Mouse (Mus musculus) B cell, adult 67 days (primary cell): ENCODE data around the gene Chrd. TPM values are rescaled to one million over a fixed set of nuclear protein-coding genes. Genes with fewer than 3 reads are reported as not detected.

ENCODE experiments used
- total RNA-seq, 2 experiments: library from RNA; stranded (reverse); gene quantifications; 4 replicates each; pipeline ENCODE4 v1.2.4; 2023

The Chrd gene
- not detected for total RNA-seq

GRCm38 (mm10) chr16:20732925-20733730 is at the start of gene Chrd:
Chrd (plus strand) TSS chr16:20733127.

GRCm38 (mm10) chr16:20693111-20693701 is 39.7 kb upstream of the Chrd start, which contains the start of gene Fam131a:
Fam131a (plus strand) TSS chr16:20693241.

GRCm38 (mm10) chr16:20717181-20717977 is 15.5 kb upstream of the Chrd start, which contains the start of the genes Polr2h and Clcn2:
Polr2h (plus strand) TSS chr16:20717665.
Clcn2 (minus strand) TSS chr16:20717746.

GRCm38 (mm10) chr16:20733731-20734730 is 1.1 kb downstream of the Chrd start, which contains the start of gene Thpo:
Thpo (minus strand) TSS chr16:20734511.

Other genes starting within 250 kb of the Chrd start
- 10 to 100 TPM; 45.2 to 48.4 TPM for gene Eif2b5, start 234.3 kb upstream of the Chrd start, total RNA-seq
- 10 to 100 TPM; 44.6 to 48.6 TPM for gene Dvl3, start 216.1 kb upstream of the Chrd start, total RNA-seq
- gene Ap2m1, start 197.6 kb upstream of the Chrd start, total RNA-seq = 100 to 1,000 TPM; 196 to 208 TPM
- 100 to 1,000 TPM; 121 to 127 TPM for gene Abcf3, start 184.6 kb upstream of the Chrd start, total RNA-seq
- under 1 TPM in 1 of 2 experiments, not detected in 1; 0.27 TPM for gene Vwa5b2, start 143.7 kb upstream of the Chrd start, total RNA-seq
- gene Eef1akmt4, start 121.5 kb upstream of the Chrd start, total RNA-seq = 1 to 10 TPM; 3.9 to 4.0 TPM
- gene Gm49333, start 121.5 kb upstream of the Chrd start, total RNA-seq = not detected
- gene Alg3, start 121.4 kb upstream of the Chrd start, total RNA-seq = 10 to 100 TPM; 10.9 to 13.9 TPM
- gene Camk2n2, start 111.8 kb upstream of the Chrd start, total RNA-seq = not detected
- gene Ece2, start 103.3 kb upstream of the Chrd start, total RNA-seq = not detected
- gene Psmd2, start 81.5 kb upstream of the Chrd start, total RNA-seq = 100 to 1,000 TPM; 113 to 130 TPM
- gene Eif4g1, start 64.8 kb upstream of the Chrd start, total RNA-seq = 100 to 1,000 TPM; 321 to 333 TPM
- 1 to 10 TPM; 1.2 to 4.0 TPM for gene Fam131a, start 39.9 kb upstream of the Chrd start, total RNA-seq
- 10 to 100 TPM; 12.8 to 16.9 TPM for gene Polr2h, start 15.5 kb upstream of the Chrd start, total RNA-seq
- gene Clcn2, start 15.4 kb upstream of the Chrd start, total RNA-seq = 1 to 10 TPM; 3.5 to 3.9 TPM
- gene Thpo, start 1.4 kb downstream of the Chrd start, total RNA-seq = not detected